In the genomic region with DNA sequence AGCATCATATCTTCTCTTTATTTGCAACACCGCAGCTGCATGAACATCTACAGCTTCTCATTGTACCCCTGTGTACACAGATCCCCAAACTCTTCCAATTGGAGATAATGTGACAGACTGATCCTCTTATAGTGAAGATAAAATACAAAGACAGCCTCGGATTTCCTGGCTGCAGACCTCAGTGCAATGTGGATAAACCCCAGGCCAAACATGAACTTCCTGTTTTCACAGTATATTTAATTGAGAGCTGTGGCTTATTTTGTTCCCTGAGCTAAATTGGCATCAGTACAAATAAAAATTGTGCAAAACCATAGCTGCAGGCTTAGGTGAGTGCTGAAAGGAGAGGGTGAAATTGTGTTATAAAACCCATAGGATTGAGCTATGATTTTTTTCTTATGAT, we compare ENCODE assay signal across 14 mouse cellular contexts.
"Had no signal": no experiment of that assay in that cellular context is flagged by ENCODE, and none has a peak within 500 bp of the region (broad histone marks: within the 10 kb centered on the region; RNA-seq: fewer than 3 reads in every experiment).

No protein-coding gene starts in this region.

- H3K9ac ChIP-seq: liver, embryonic 13.5 days; stomach, embryonic 15.5 days had no signal

- H3K36me3 ChIP-seq: liver, embryonic 13.5 days; midbrain, embryonic 10.5 days; stomach, embryonic 15.5 days had no signal

- H3K27ac ChIP-seq: left cerebral cortex, adult 2 months; liver, embryonic 13.5 days; macrophage; midbrain, embryonic 10.5 days; stomach, embryonic 15.5 days had no signal

- H3K27me3 ChIP-seq: liver, embryonic 13.5 days; megakaryocyte, embryonic 14.5 days; stomach, embryonic 15.5 days had no signal

- H3K4me1 ChIP-seq: liver, embryonic 13.5 days had no signal

- ATAC-seq: intestine, postnatal 0 days had no signal

- H3K4me2 ChIP-seq: liver, embryonic 13.5 days; stomach, embryonic 15.5 days had no signal

- H3K9me3 ChIP-seq: liver, embryonic 13.5 days; midbrain, embryonic 10.5 days; stomach, embryonic 15.5 days had no signal

- H3K4me3 ChIP-seq: left cerebral cortex, adult 2 months; liver, embryonic 13.5 days; megakaryocyte, embryonic 14.5 days; midbrain, embryonic 10.5 days; stomach, embryonic 15.5 days had no signal

- DNase-seq: kidney, adult 8-10 months; kidney, postnatal 36 days; layer of hippocampus, postnatal 36 days; liver, embryonic 13.5 days; lung, adult 2 months; lung, postnatal 14 days; midbrain, embryonic 14.5 days; thymus, postnatal 25 days had no signal
